Mouse (Mus musculus): ENCODE measurements around the gene Cacna1a.

The Cacna1a gene

GRCm38 (mm10) chr8:84553106-84553505 lies 164.9 kb downstream of the Cacna1a start:
- DNase-seq = no peak

GRCm38 (mm10) chr8:84553617-84554016 lies 165.4 kb downstream of the Cacna1a start:
- no peak for DNase-seq

- DNase-seq = peak; percentile 87
Observed at GRCm38 (mm10) chr8:84554301-84555027, 166.2 kb downstream of the Cacna1a start.

GRCm38 (mm10) chr8:84555269-84555668 lies 167.0 kb downstream of the Cacna1a start:
- no peak for DNase-seq

GRCm38 (mm10) chr8:84557936-84558335 lies 169.7 kb downstream of the Cacna1a start:
- no peak for DNase-seq

- DNase-seq = peak; percentile 44
Observed at GRCm38 (mm10) chr8:84559121-84559604, 170.9 kb downstream of the Cacna1a start.

GRCm38 (mm10) chr8:84561698-84562097 lies 173.5 kb downstream of the Cacna1a start:
- no peak for DNase-seq

GRCm38 (mm10) chr8:84564042-84564441 lies 175.8 kb downstream of the Cacna1a start:
- no peak for DNase-seq

GRCm38 (mm10) chr8:84565577-84566360 lies 177.5 kb downstream of the Cacna1a start:
- DNase-seq = no peak

- DNase-seq = peak; percentile 25
Observed at GRCm38 (mm10) chr8:84566816-84567413, 178.7 kb downstream of the Cacna1a start.

- DNase-seq = peak; percentile 82
Observed at GRCm38 (mm10) chr8:84567541-84567940, 179.3 kb downstream of the Cacna1a start.

- no peak for DNase-seq
Observed at GRCm38 (mm10) chr8:84568737-84569136, 180.5 kb downstream of the Cacna1a start.

- DNase-seq = no peak
Observed at GRCm38 (mm10) chr8:84569921-84570673, 181.9 kb downstream of the Cacna1a start.

- DNase-seq = no peak
Observed at GRCm38 (mm10) chr8:84577432-84577831, 189.2 kb downstream of the Cacna1a start.

GRCm38 (mm10) chr8:84579595-84579994 lies 191.4 kb downstream of the Cacna1a start:
- peak; percentile 65 for DNase-seq

- DNase-seq = peak; percentile 54
Observed at GRCm38 (mm10) chr8:84585311-84585710, 197.1 kb downstream of the Cacna1a start.

GRCm38 (mm10) chr8:84586221-84586620 lies 198.0 kb downstream of the Cacna1a start:
- no peak for DNase-seq

- DNase-seq = no peak
Observed at GRCm38 (mm10) chr8:84588498-84588897, 200.3 kb downstream of the Cacna1a start.

GRCm38 (mm10) chr8:84592015-84592662 lies 203.9 kb downstream of the Cacna1a start:
- peak; percentile 86 for DNase-seq

- no peak for DNase-seq
Observed at GRCm38 (mm10) chr8:84593143-84593542, 204.9 kb downstream of the Cacna1a start.

GRCm38 (mm10) chr8:84594099-84594780 lies 206.0 kb downstream of the Cacna1a start:
- peak; percentile 89 for DNase-seq

GRCm38 (mm10) chr8:84595648-84596047 lies 207.4 kb downstream of the Cacna1a start:
- peak; percentile 73 for DNase-seq

All from thymus, postnatal 4 days (tissue).